Mouse (Mus musculus) embryonic fibroblast, embryonic 13.5 days (primary cell): ENCODE results near the gene Gm42906.

Source experiments
- CTCF ChIP-seq: IDR thresholded peaks from 2 replicates; pipeline ENCODE4 v1.5.1; 2011; ENCODE audit warnings: mild to moderate bottlenecking, control low read depth, low read length, moderate library complexity, borderline replicate concordance; ENCODE audit not compliant: insufficient read depth
- POLR2A ChIP-seq: IDR thresholded peaks from 2 replicates; pipeline ENCODE4 v1.6.1; 2011; ENCODE audit warnings: low read depth, mild to moderate bottlenecking, control low read depth, low read length, moderate library complexity

GRCm38 (mm10) chr5:151410006-151410405 lies 18.0 kb downstream of the Gm42906 start:
- no peak for TF ChIP-seq POLR2A
- TF ChIP-seq CTCF, result no peak
